Mouse (Mus musculus) liver, embryonic 12.5 days (tissue): ENCODE measurements around the gene Gm28230. TPM values are rescaled to one million over a fixed set of nuclear protein-coding genes. Genes with fewer than 3 reads are reported as not detected.
A peak's percentile ranks its signal among the peaks of the same experiment; 100 is the strongest.

Source experiments
- ATAC-seq: fragments of 200-750 bp; cut with Nextera tagmentation; 2 replicates; pipeline ENCODE4 v1.8.0; 2017; ENCODE audit warnings: moderate number of reproducible peaks, mild to moderate bottlenecking, moderate library complexity
- H3K27ac ChIP-seq: fragments of 300-500 bp; sonication (generic); 2 replicates; pipeline ENCODE4 v1.5.1; 2016; ENCODE audit warnings: mild to moderate bottlenecking
- H3K27me3 ChIP-seq: fragments of 300-500 bp; sonication (generic); replicated peaks from 2 replicates; pipeline ENCODE4 v1.6.1; 2016; ENCODE audit warnings: mild to moderate bottlenecking, moderate library complexity
- H3K36me3 ChIP-seq: fragments of 300-500 bp; sonication (generic); 2 replicates; pipeline ENCODE4 v1.6.1; 2016; ENCODE audit warnings: mild to moderate bottlenecking, moderate library complexity
- H3K4me1 ChIP-seq: fragments of 300-500 bp; sonication (generic); 2 replicates; pipeline ENCODE4 v1.6.1; 2016
- H3K4me2 ChIP-seq: fragments of 300-500 bp; sonication (generic); 2 replicates; pipeline ENCODE4 v1.6.1; 2016; ENCODE audit warnings: mild to moderate bottlenecking, moderate library complexity
- H3K4me3 ChIP-seq: fragments of 300-500 bp; sonication (generic); 2 replicates; pipeline ENCODE4 v1.5.1; 2016; ENCODE audit warnings: mild to moderate bottlenecking, moderate library complexity
- H3K9ac ChIP-seq: fragments of 300-500 bp; sonication (generic); 2 replicates; pipeline ENCODE4 v1.6.1; 2016; ENCODE audit warnings: mild to moderate bottlenecking, moderate library complexity
- H3K9me3 ChIP-seq: fragments of 300-500 bp; sonication (generic); replicated peaks from 2 replicates; pipeline ENCODE4 v1.6.1; 2016; ENCODE audit warnings: mild to moderate bottlenecking, moderate library complexity
- WGBS: fragments of 180-500 bp; shearing (Covaris S2); methylation state at CpG from one replicate; pipeline ENCODE4 v1.1.7; 2016; ENCODE audit not compliant: insufficient replicate concordance; 5-methylcytosine and 5-hydroxymethylcytosine counted together
- polyA plus RNA-seq: library from polyadenylated mRNA; unstranded; fragments of >200 nt; fragmentation: Nextera tagmentation; extraction: Ambion mirVana; gene quantifications from 2 replicates; pipeline ENCODE4 v1.2.1, GENCODE M21; 2016

The Gm28230 gene
- polyA plus RNA-seq, 1 experiment from 2014 or later: not detected

DNA sequence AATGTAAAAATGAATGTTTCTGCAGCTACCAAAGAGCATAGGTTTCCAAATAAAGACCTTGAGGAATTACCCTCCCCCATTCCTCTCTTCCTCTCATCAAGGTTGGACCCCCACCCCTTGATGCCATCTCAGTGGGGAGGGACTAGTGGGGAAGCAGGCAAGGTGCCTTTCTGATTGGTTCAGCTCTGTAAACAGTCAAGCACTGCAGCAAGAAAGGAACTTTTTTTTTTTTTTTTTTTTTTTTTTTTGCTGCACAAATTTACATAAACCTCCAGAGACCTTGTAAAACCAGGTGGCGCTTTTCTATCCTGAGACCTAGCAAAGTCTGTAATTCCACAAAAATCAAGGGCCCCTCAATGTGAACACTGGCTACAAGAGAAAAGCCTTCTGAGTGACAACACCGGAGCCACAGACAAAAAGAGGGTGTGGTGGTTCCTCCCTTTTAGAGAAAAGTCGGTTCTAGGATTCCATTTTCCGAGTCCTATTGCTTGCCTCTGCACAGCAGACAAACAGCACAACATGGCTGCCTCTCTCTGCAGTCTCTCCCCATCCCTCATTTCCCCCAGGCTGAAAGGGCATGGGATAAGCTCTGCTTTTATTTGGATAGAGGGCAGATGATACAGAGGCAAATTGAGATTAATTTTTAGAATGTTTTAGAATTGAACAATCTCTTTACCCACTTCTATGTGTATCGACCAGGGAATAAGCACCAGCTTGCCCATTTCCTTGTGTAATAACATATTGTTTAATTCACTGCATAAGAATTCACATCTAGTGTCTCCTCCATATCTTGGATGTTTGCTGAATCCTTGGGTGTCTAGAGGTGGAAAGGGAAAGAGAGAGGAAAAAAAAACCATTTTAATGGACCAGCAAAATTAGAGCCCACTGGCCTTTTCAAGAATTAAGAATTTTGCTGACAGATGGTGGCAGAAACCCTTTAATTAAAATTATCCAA is 16.8 kb upstream of the Gm28230 start:
- Histone ChIP-seq H3K4me3 (no peak overlapping the region), H3K27me3 (peaks cover 99% of the 10 kb centered on the region), H3K36me3 (no peaks in the 10 kb centered on the region), H3K4me2 (no peak overlapping the region), H3K9ac (no peak overlapping the region), H3K27ac (no peak overlapping the region), H3K4me1 (peaks cover 10% of the 10 kb centered on the region), H3K9me3 (no peaks in the 10 kb centered on the region)
- WGBS: 16% methylated on average over 5 of the region's 5 CpGs
- ATAC-seq: no peak

DNA sequence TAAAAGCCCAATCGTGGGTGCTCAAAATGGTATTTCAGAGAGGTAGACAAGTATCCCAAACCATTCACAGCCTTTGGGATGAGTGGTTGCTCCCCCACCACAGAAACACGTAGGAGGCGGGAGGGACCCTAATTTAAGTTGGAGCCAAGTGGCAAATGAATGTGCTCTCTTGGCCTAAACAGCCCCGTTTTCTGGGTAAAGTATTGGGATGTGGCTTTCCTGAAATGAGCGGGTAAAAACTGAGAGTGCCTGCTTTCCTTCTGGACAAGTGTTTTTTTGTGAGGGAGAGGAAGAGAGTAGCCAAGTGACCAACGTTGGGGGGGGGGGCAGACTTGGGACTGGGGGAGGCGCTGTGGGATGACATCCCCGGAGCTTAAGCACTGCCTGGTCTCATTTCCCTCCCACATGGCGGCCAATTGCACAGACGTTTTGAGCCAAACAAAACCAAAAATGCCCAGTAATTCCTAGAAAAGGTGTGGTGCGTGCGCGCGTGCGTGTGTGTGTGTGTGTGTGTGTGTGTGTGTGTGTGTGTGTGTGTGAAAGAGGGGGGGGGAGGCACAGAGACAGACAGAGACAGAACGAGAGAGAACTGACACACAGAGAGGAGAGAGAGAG is 15.5 kb upstream of the Gm28230 start:
- H3K36me3 ChIP-seq: no peaks in the 10 kb centered on the region
- peaks cover 4% of the 10 kb centered on the region; the same call in 1 of the 2 replicates for H3K4me1 ChIP-seq
- no peak overlapping the region for H3K9ac ChIP-seq
- peaks cover 99% of the 10 kb centered on the region for H3K27me3 ChIP-seq
- no peak overlapping the region for H3K4me3 ChIP-seq
- no peak overlapping the region for H3K4me2 ChIP-seq
- no peaks in the 10 kb centered on the region for H3K9me3 ChIP-seq
- no peak overlapping the region for H3K27ac ChIP-seq
- WGBS: under 1% methylated on average over 16 of the region's 16 CpGs
- ATAC-seq: no peak

DNA sequence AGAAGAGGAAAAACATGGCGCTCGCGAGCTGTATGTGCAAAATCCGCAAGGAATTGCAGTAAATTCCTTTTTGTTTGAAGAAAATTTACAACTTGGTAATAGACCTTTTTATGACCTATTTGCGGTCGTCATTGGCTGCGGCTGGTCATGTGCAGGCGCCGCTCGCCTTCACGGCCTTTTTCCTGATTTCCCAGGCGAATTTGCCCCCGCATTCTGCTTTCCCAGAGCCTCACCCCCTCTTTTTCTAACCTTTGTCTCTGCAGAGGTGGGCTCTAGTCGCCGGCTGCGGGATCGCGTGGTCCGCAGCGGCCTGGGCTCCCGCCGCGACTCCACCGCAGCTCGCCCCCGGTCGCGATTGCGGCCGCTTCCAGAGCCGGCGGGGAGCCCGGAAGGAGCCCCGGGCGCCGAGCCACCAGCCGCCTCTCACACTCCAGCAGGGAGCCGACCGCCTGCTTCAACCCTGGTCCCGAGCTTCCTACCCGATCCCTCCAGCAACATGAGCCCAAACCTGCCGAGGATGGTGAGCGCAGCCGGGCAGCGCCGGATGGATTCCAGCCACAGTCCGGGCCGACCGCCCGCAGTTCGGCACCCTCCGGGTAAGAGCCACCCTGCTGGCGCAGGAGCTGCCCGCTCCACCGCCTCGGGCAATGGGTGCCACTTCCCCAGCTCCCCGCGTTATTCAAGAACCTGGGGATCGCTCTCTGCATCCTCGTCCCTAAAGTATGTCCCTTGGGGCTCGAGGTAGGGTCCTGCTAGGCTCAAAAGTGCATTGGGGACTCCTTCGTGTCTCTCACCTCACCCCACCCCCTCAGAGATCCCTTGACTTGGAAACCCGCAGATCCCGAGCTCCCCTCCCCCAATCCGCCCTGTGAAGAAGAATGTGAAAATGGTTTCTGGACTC is 14.6 kb upstream of the Gm28230 start, which contains the start of the genes Hoxd3 and Hoxd4:
Gene Hoxd3, plus strand, starts transcription at position 207 of the 901 bp plus-strand sequence.
Gene Hoxd4, plus strand, starts transcription at position 209 of the 901 bp plus-strand sequence.
- Histone ChIP-seq H3K4me1 (peaks cover 6% of the 10 kb centered on the region; the same call in 1 of the 2 replicates), H3K9me3 (no peaks in the 10 kb centered on the region), H3K4me2 (peak within 1 kb of the TSS; percentile 38), H3K27me3 (peaks cover 99% of the 10 kb centered on the region), H3K27ac (no peak within 1 kb of the TSS), H3K9ac (no peak within 1 kb of the TSS), H3K36me3 (no peaks in the 10 kb centered on the region), H3K4me3 (peak within 1 kb of the TSS; percentile 21)
- under 1% methylated on average over 64 of the region's 65 CpGs for WGBS
- no peak for ATAC-seq

DNA sequence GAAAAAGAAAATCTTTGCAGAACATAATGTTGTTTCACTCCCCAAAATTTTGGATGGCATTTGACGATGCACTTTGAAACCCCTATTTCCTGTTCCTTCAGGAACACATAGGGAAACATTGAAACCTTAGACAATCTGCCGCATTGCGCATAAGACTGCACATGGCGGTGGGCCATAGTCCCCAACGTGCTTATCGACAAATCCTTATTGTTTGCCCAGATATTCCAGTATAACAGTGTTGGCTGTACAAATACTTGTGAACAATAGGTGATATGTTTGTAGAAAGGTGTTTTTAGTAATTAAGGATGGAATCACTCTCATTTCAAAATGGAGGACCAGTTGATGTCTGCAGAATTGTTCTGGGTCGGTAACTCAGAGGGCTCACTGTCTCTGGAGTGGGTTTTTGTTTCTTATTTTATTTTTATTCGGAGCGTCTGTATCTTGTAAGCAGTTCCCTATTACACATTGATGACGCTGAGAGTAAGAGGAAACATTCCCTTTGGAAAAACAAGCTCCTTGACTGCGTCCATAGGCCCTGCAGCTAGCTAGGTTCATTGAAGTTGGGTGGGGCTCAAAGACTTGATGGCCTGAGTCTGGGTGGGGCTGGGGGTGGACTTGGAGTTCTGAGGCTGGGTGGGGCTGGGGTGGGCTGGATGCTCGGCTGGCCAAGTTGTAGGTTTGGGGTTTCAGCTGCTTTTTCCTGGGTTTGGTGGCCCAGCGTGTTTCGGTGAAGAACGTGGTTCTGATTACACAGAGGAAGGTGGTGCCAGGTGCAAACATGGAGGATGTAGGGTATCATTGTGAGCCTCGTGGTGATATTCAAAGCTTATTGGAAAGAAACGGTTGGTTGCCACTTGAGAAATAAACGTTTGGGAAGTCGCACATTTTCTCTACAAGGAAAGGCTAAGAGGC is 13.0 kb upstream of the Gm28230 start:
- WGBS: 20% methylated on average over 19 of the region's 19 CpGs
- peaks cover 100% of the 10 kb centered on the region for H3K27me3 ChIP-seq
- H3K27ac ChIP-seq: no peak overlapping the region
- no peak for ATAC-seq
- no peaks in the 10 kb centered on the region for H3K9me3 ChIP-seq
- no peaks in the 10 kb centered on the region for H3K36me3 ChIP-seq
- no peak overlapping the region for H3K9ac ChIP-seq
- peaks cover 6% of the 10 kb centered on the region; the same call in 1 of the 2 replicates for H3K4me1 ChIP-seq
- no peak overlapping the region for H3K4me3 ChIP-seq
- H3K4me2 ChIP-seq: no peak overlapping the region

DNA sequence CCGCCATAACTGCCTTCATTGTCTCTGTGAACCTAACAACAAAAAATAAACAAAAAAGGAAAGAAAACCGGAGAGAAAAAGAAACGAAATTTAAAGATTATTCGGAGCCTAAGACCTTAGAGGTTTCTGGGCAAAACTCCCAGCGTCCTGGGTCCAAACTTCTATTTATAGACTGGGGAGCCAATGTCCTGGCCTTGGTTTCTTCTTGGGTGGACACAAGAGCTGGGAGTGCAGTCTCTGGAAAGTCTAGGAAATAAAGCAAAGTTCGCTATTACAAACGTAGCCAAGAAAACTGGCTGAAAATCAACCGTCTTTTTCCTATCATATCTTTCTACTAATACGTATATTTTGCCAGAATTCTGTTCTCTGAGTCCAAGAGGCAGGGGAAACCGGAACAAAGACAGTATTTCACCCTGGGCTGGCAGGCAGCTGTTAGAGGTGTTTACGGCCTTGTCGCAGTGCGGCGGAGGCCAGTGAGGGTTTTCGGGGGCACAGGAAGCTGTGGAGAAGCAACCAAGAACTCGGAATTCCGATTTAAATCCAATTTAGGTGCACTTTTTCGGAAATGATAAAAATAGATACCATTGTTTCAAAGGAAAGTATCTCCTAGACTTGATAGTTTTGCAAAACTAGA is 12.3 kb upstream of the Gm28230 start:
- no peaks in the 10 kb centered on the region for H3K9me3 ChIP-seq
- no peak for ATAC-seq
- no peak overlapping the region for H3K27ac ChIP-seq
- WGBS: 13% methylated on average over 18 of the region's 18 CpGs
- no peak overlapping the region for H3K4me3 ChIP-seq
- H3K4me1 ChIP-seq: peaks cover 6% of the 10 kb centered on the region; the same call in 1 of the 2 replicates
- no peak overlapping the region for H3K4me2 ChIP-seq
- no peak overlapping the region for H3K9ac ChIP-seq
- no peaks in the 10 kb centered on the region for H3K36me3 ChIP-seq
- H3K27me3 ChIP-seq: peaks cover 99% of the 10 kb centered on the region

DNA sequence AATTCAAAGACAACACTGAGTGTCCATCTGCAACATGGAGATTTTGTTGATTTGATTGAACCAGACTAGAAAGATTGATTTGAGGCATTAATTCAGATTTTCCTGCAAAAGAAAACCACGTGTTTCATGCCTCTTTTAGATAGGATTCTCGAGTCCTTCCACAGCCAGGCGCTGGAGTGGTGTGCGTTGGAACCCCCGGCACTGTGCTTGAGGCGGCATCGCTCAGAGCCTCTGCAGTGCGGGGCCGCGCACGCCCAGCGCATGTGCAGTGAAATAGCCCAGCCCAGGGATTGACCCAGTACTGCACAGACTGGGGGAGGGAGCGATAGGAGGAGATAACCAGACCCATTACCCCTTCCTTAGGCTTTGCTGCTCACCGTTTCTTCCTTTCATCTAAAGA is 11.6 kb upstream of the Gm28230 start:
- Histone ChIP-seq H3K4me3 (no peak overlapping the region), H3K27ac (no peak overlapping the region), H3K27me3 (peaks cover 99% of the 10 kb centered on the region), H3K9me3 (no peaks in the 10 kb centered on the region), H3K9ac (no peak overlapping the region), H3K4me1 (peaks cover 6% of the 10 kb centered on the region; the same call in 1 of the 2 replicates), H3K4me2 (no peak overlapping the region), H3K36me3 (no peaks in the 10 kb centered on the region)
- no peak for ATAC-seq
- 2% methylated on average over 14 of the region's 14 CpGs for WGBS

DNA sequence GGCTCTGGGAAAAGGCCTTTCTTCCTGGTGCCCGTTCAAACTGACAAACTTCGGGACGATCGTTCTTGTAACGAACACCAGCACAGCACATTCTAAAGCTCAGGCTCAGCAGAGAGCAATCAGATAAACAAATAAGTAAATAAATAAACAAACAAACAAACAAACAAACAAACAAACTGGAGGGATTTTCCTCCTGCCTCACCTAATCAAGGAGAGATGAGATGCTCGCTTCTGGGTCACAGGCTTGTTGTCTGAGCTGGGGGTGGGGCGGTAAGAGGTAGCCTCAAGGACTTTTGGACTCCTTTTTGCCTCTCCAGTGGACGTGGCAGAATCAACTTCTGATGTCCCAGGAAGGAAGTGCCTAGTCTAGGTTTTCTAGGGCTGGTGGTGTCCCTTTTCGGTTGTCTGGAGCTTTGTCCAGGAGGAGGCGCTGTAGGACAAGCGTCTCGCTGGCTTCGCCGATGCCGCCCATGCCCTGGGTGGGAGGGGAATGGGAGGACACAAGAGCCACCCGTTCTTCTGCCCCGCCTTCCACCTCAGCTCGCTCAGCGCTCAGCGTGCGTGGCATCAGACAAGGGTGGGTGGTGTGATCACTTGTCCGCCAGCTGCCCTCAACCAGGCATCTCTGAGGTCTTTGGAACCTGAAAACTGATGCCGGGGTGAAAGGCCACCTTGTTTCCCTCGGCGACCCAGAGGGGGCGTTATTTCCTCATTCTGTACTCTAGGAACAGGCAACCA is 10.9 kb upstream of the Gm28230 start:
- H3K27ac ChIP-seq: no peak overlapping the region
- peak; percentile 24; the same call in 1 of the 2 replicates for ATAC-seq
- H3K9me3 ChIP-seq: no peaks in the 10 kb centered on the region
- H3K27me3 ChIP-seq: peaks cover 99% of the 10 kb centered on the region
- H3K4me1 ChIP-seq: peaks cover 6% of the 10 kb centered on the region; the same call in 1 of the 2 replicates
- no peaks in the 10 kb centered on the region for H3K36me3 ChIP-seq
- peak overlapping the region; percentile 1; the same call in 1 of the 2 replicates for H3K4me3 ChIP-seq
- peak overlapping the region; percentile 40 for H3K4me2 ChIP-seq
- no peak overlapping the region for H3K9ac ChIP-seq
- WGBS: 3% methylated on average over 26 of the region's 26 CpGs

DNA sequence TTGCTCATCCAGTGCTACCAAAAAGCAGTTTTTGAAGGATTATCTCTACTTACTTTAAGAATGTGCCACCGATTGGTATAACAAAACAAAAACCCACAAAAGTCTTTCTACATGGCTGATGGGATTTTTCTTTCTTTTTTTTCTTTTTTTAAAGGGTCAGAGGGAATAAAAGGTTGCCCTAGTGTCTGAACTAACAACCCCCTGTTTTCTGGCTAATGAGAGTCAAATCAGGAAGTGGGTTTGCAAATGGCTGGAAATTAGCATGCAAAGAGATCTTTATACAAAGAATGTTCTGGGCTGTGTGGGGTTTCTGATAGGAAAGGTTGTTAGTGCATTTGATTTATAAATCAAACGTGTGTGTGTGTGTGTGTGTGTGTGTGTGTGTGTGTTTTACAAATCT is 6.1 kb upstream of the Gm28230 start:
- no peak overlapping the region for H3K27ac ChIP-seq
- no peak overlapping the region for H3K4me3 ChIP-seq
- peaks cover 99% of the 10 kb centered on the region for H3K27me3 ChIP-seq
- H3K36me3 ChIP-seq: no peaks in the 10 kb centered on the region
- no peak overlapping the region for H3K4me2 ChIP-seq
- WGBS: 11% methylated on average over 2 of the region's 2 CpGs
- peaks cover 6% of the 10 kb centered on the region; the same call in 1 of the 2 replicates for H3K4me1 ChIP-seq
- no peak overlapping the region for H3K9ac ChIP-seq
- H3K9me3 ChIP-seq: no peaks in the 10 kb centered on the region
- ATAC-seq: no peak

DNA sequence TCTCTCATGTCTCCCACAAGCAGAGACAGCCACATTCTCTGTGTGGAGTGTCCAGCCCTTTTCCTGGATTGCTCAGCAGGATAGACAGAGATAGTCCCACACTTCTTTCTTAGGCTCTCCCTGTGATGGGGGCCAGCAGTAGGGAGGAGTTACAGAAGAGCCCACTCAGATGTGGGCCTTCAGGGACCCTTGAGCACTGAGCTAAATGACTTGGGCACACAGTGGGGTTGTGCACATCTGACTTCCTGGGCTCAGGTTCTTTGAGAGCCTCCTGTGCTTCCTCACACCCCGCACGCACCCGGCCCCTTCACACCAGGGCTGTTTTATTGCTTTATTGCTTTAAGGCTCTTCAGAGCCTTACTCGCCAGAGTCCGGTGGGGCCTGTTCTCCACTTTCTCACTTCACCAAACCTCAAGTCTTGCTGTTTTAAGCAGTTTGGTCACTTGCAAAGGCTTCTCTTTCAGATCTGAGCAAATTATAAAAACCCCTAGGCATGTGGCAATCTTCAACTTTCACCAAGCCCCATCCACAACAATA is 5.5 kb upstream of the Gm28230 start:
- H3K4me2 ChIP-seq: no peak overlapping the region
- no peak for ATAC-seq
- H3K9ac ChIP-seq: no peak overlapping the region

DNA sequence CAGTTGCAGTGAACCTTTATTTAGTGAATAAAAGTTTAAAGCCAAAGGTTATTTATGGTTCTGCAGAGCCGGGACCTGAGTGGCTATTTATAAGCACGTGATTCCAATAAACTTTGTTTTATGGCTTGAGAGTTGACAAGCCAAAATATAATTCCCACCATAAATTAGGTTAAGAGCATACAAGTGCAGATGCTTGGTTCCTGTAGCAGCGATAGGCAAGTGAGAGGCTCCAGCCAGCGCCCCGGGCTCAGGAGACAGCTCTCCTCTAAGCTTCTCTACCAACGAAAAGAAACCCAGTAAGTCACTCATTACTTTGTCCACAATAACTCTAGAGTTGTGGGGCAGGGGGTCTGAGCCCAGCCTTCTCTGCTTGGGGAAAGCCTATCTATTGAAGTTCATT is 4.6 kb upstream of the Gm28230 start:
- H3K9me3 ChIP-seq: no peaks in the 10 kb centered on the region
- no peaks in the 10 kb centered on the region for H3K4me1 ChIP-seq
- 25% methylated on average over 6 of the region's 6 CpGs for WGBS
- H3K4me2 ChIP-seq: no peak overlapping the region
- H3K27me3 ChIP-seq: peaks cover 99% of the 10 kb centered on the region
- no peak overlapping the region for H3K4me3 ChIP-seq
- H3K9ac ChIP-seq: no peak overlapping the region
- no peaks in the 10 kb centered on the region for H3K36me3 ChIP-seq
- no peak overlapping the region for H3K27ac ChIP-seq
- no peak for ATAC-seq

More for the DNA sequence above, 5.5 kb upstream of the Gm28230 start:
- Histone ChIP-seq H3K4me3 (no peak overlapping the region), H3K9me3 (no peaks in the 10 kb centered on the region), H3K27ac (no peak overlapping the region), H3K27me3 (peaks cover 99% of the 10 kb centered on the region), H3K36me3 (no peaks in the 10 kb centered on the region), H3K4me1 (peaks cover 2% of the 10 kb centered on the region; the same call in 1 of the 2 replicates)
- 31% methylated on average over 5 of the region's 5 CpGs for WGBS
